Mouse (Mus musculus) forebrain, postnatal 0 days (tissue): ENCODE measurements around the gene Myl6b. TPM values are rescaled to one million over a fixed set of nuclear protein-coding genes. Genes with fewer than 3 reads are reported as not detected.

Experiments
- ATAC-seq: fragments of 200-750 bp; cut with Nextera tagmentation; 2 replicates; pipeline ENCODE4 v1.8.0; 2017; ENCODE audit warnings: mild to moderate bottlenecking, moderate library complexity
- DNase-seq: peaks from one replicate; pipeline ENCODE4 v3.0.0-alpha.2; 2015
- H3K27ac ChIP-seq: fragments of 300-500 bp; sonication (generic); 2 replicates; pipeline ENCODE4 v1.5.1; 2014; ENCODE audit warnings: low read depth, mild to moderate bottlenecking, antibody characterized with exemption, low read length, moderate library complexity, mixed read lengths
- H3K27me3 ChIP-seq: fragments of 300-500 bp; sonication (generic); 2 replicates; pipeline ENCODE4 v1.6.1; 2014; ENCODE audit warnings: mild to moderate bottlenecking, low read length, mixed read lengths; ENCODE audit not compliant: insufficient read depth
- H3K36me3 ChIP-seq: fragments of 300-500 bp; sonication (generic); 2 replicates; pipeline ENCODE4 v1.6.1; 2014; ENCODE audit warnings: mild to moderate bottlenecking, moderate library complexity; ENCODE audit not compliant: insufficient read depth
- H3K4me1 ChIP-seq: fragments of 300-500 bp; sonication (generic); 2 replicates; pipeline ENCODE4 v1.6.1; 2014; ENCODE audit warnings: antibody characterized with exemption; ENCODE audit not compliant: insufficient read depth
- H3K4me2 ChIP-seq: fragments of 300-500 bp; sonication (generic); 2 replicates; pipeline ENCODE4 v1.6.1; 2014; ENCODE audit warnings: low read depth, mild to moderate bottlenecking, moderate library complexity
- H3K4me3 ChIP-seq: fragments of 300-500 bp; sonication (generic); 2 replicates; pipeline ENCODE4 v1.5.1; 2014; ENCODE audit warnings: low read depth, low read length, mixed read lengths
- H3K9ac ChIP-seq: fragments of 300-500 bp; sonication (generic); 2 replicates; pipeline ENCODE4 v1.6.1; 2014; ENCODE audit warnings: mild to moderate bottlenecking
- H3K9me3 ChIP-seq: fragments of 300-500 bp; sonication (generic); 2 replicates; pipeline ENCODE4 v1.6.1; 2016; ENCODE audit warnings: low read length
- CTCF ChIP-seq: sonication (generic); IDR thresholded peaks from 2 replicates; pipeline ENCODE4 v1.5.1; 2016; ENCODE audit warnings: antibody characterized with exemption, control low read depth, low read depth
- WGBS: fragments of 180-500 bp; shearing (Covaris S2); extraction: QIAGEN DNeasy Blood & Tissue Kit; methylation state at CpG from one replicate; pipeline ENCODE4 v1.1.7; 2014; 5-methylcytosine and 5-hydroxymethylcytosine counted together
- polyA plus RNA-seq: library from polyadenylated mRNA; unstranded; fragments of >200 nt; fragmentation: Nextera tagmentation; extraction: Ambion mirVana; gene quantifications from 2 replicates; pipeline ENCODE4 v1.2.1, GENCODE M21; 2015
- total RNA-seq: library from RNA; depleted of rRNA; stranded (reverse); fragments of >200 nt; gene quantifications from 2 replicates; pipeline ENCODE4 v1.2.3, GENCODE M21; 2014

Gene Myl6b
- total and polyA plus RNA-seq, 2 experiments from 2014 or later, result 4.8 to 31.4 TPM

GRCm38 (mm10) chr10:128486370-128486769, 12.1 kb downstream of the Myl6b start:
- TF ChIP-seq CTCF, result no peak
- ATAC-seq (no peak), DNase-seq (no peak)
- Histone ChIP-seq H3K4me3 (no peak overlapping the region), H3K4me2 (no peak overlapping the region), H3K9ac (no peak overlapping the region), H3K27ac (no peak overlapping the region), H3K4me1 (no peaks in the 10 kb centered on the region), H3K27me3 (no peaks in the 10 kb centered on the region), H3K9me3 (no peaks in the 10 kb centered on the region), H3K36me3 (peaks cover 87% of the 10 kb centered on the region)
- 88% methylated on average over 7 of the region's 7 CpGs for WGBS

DNA sequence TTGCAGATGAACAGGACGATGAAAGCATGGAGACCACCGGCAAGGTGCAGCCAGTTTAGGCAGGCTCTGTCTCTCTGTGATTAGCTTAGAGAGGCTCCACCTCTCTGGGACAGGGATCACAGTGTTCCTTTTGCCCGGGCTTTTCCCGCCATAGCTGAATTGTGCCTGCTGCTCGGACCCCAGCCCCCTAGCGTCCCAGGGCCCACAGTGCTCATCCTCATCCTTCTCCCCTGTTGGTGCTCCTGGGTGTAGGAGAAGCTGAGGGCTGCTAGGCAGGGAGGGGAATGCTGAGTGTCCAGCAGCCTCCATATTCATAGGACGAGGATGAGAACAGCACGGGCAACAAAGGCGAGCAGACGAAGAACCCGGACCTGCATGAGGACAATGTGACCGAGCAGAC, 24.1 kb downstream of the Myl6b start:
- Histone ChIP-seq H3K27me3 (no peaks in the 10 kb centered on the region), H3K9ac (no peak overlapping the region), H3K9me3 (no peaks in the 10 kb centered on the region), H3K27ac (no peak overlapping the region), H3K4me3 (no peak overlapping the region), H3K36me3 (peaks cover 83% of the 10 kb centered on the region), H3K4me1 (no peaks in the 10 kb centered on the region), H3K4me2 (no peak overlapping the region)
- no peak for DNase-seq
- WGBS, result 85% methylated on average over 12 of the region's 12 CpGs
- ATAC-seq, result no peak
- TF ChIP-seq CTCF, result no peak

DNA sequence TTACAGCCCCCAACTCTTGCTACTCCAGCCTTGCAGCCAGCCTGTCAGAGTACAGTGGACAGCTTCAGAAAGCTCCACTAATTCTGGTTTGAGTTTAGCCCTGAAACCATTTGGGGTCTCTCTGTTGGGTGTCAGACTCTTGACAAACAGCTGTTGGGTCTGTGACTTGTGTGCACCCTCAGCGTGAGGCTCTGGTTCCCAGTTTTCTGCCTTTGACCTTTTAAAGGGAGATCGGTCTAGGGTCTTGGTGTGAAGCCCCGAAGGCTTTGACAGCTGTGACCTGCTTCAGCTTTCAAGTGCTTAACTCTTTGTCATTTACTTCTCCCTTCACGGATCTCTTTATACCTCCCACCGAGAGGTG, 38.2 kb downstream of the Myl6b start:
- Histone ChIP-seq H3K9ac (peak overlapping the region; percentile 90), H3K4me1 (peaks cover 10% of the 10 kb centered on the region; the same call in 1 of the 2 replicates), H3K4me2 (peak overlapping the region; percentile 57), H3K27ac (peak overlapping the region; percentile 95; the same call in 1 of the 2 replicates), H3K9me3 (no peaks in the 10 kb centered on the region), H3K27me3 (no peaks in the 10 kb centered on the region), H3K36me3 (peaks cover 29% of the 10 kb centered on the region), H3K4me3 (peak overlapping the region; percentile 86)
- no peak for DNase-seq
- TF ChIP-seq CTCF, result no peak
- WGBS, result 2% methylated on average over 5 of the region's 5 CpGs
- no peak for ATAC-seq

DNA sequence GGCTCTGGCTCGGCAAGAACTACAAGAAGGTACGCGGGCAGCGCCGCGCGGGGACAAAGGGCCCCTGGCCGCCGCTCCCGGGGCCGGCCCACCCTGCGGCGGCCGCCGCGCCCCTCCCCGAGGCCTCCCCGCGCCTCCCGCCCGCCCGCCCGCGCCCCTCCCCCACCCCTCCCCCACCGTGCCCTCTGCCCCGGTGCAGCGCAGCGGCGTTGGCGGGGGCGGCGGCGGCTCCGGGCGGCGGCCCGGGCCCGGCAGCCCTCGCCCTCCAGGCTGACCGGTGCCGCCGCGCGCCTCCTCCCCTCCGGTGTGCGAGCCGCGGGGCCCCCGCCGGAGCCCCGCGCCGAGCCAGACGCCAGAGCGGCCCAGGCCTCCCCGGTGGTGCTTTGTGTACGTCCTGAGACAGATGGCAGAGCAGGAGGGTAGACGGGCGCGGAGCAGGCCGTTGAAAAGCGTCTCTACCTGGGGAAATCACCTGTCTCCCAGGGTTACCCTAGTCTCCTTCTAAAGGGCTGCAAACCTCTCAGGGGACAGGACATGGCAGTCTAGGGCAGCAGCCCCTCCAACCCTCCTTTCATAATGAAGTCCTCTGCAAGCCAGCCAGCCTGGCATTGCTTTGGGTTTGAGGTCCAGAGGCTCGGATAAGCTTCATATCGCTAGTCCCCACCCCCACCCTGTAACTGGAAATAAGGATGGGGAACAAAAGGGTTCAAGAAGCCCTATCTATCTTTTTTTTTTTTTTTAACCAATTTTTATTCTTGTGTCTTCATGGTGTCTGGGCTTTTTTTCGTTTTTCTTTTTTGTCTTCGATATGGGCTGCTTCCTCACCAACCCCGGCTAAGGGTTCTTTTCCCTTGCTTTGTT, 38.8 kb downstream of the Myl6b start:
- ATAC-seq (peak; percentile 53), DNase-seq (peak; percentile 61)
- peaks cover 24% of the 10 kb centered on the region for H3K36me3 ChIP-seq
- peak overlapping the region; percentile 95 for H3K27ac ChIP-seq
- H3K9ac ChIP-seq, result peak overlapping the region; percentile 90
- TF ChIP-seq CTCF, result no peak
- H3K4me2 ChIP-seq, result peak overlapping the region; percentile 57
- WGBS, result under 1% methylated on average over 38 of the region's 67 CpGs
- H3K4me1 ChIP-seq, result peaks cover 10% of the 10 kb centered on the region; the same call in 1 of the 2 replicates
- no peaks in the 10 kb centered on the region for H3K27me3 ChIP-seq
- peak overlapping the region; percentile 86 for H3K4me3 ChIP-seq
- no peaks in the 10 kb centered on the region for H3K9me3 ChIP-seq

GRCm38 (mm10) chr10:128458719-128459408, 39.6 kb downstream of the Myl6b start, which contains the start of gene Smarcc2:
TSS of gene Smarcc2 (plus strand) at chr10:128459248.
- DNase-seq (peak; percentile 89), ATAC-seq (peak; percentile 84)
- Histone ChIP-seq H3K9me3 (no peaks in the 10 kb centered on the region), H3K27ac (peak within 1 kb of the TSS; percentile 95), H3K4me1 (peaks cover 10% of the 10 kb centered on the region; the same call in 1 of the 2 replicates), H3K9ac (peak within 1 kb of the TSS; percentile 90), H3K27me3 (no peaks in the 10 kb centered on the region), H3K4me2 (peak within 1 kb of the TSS; percentile 57), H3K4me3 (peak within 1 kb of the TSS; percentile 86), H3K36me3 (peaks cover 16% of the 10 kb centered on the region)
- 1% methylated on average over 62 of the region's 86 CpGs for WGBS
- peak; percentile 31; the same call in 1 of the 2 replicates for TF ChIP-seq CTCF

- Histone ChIP-seq H3K9me3 (no peaks in the 10 kb centered on the region), H3K27me3 (no peaks in the 10 kb centered on the region), H3K27ac (peak overlapping the region; percentile 95), H3K4me1 (peaks cover 10% of the 10 kb centered on the region; the same call in 1 of the 2 replicates), H3K4me2 (peak overlapping the region; percentile 57), H3K9ac (peak overlapping the region; percentile 90), H3K4me3 (peak overlapping the region; percentile 86), H3K36me3 (peaks cover 11% of the 10 kb centered on the region; the same call in 1 of the 2 replicates)
- no peak for TF ChIP-seq CTCF
- DNase-seq (peak; percentile 94), ATAC-seq (peak; percentile 64)
- WGBS, result 0% methylated on average over 29 of the region's 29 CpGs
These were observed 40.2 kb downstream of the Myl6b start for GRCm38 (mm10) chr10:128458348-128458718.
